Mouse (Mus musculus): ENCODE data around the gene Zbtb16. TPM values are rescaled to one million over a fixed set of nuclear protein-coding genes. Genes with fewer than 3 reads are reported as not detected.

Zbtb16 gene
- polyA plus RNA-seq, 1 experiment: not detected

DNA sequence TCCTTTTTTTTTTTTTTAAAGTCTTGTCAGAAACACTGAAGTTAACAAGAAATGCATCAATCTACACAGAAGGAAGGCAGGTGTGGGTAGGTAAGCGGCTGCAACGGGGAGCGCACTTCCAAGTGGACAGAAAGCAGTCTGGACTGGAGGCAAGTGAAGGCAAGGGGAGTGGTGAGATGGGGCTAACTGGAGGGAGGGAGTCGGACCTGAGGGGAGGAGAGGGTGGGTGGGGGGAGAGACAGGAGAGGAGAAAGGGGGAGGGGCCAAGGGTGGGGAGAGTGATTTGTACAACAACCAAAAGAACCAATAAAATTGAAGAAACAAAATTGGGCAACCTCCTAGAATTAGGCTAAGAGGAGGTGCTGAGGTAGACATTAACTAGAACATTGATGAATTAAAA, 184.0 kb downstream of the Zbtb16 start:
- Histone ChIP-seq H3K4me2 (ENCODE audit: low read depth) (no peak overlapping the region), H3ac (ENCODE audit: control insufficient read depth, insufficient read length) (no peak overlapping the region), H3K27me3 (ENCODE audit: control insufficient read depth, insufficient read depth, insufficient read length) (peaks cover 21% of the 10 kb centered on the region), H3K79me2 (ENCODE audit: control insufficient read depth, insufficient read depth) (no peaks in the 10 kb centered on the region), H3K36me3 (ENCODE audit: control insufficient read depth, insufficient read depth) (no peaks in the 10 kb centered on the region), H3K4me3 (no peak overlapping the region)
- TF ChIP-seq E2F4 (IDR thresholded peaks at IDR 0.05; ENCODE audit: insufficient read depth): no peak
- no peak for TF ChIP-seq MYOG (IDR thresholded peaks at IDR 0.05; ENCODE audit: control insufficient read depth in 1 of 3, insufficient read depth in 1 of 3, insufficient read length in 2 of 3, low read depth in 2 of 3)
- TF ChIP-seq TCF12 (IDR thresholded peaks at IDR 0.05; ENCODE audit: insufficient read depth, poor library complexity, severe bottlenecking): no peak
- TF ChIP-seq CEBPB (IDR thresholded peaks at IDR 0.05; ENCODE audit: insufficient read depth, poor library complexity, severe bottlenecking): no peak

DNA sequence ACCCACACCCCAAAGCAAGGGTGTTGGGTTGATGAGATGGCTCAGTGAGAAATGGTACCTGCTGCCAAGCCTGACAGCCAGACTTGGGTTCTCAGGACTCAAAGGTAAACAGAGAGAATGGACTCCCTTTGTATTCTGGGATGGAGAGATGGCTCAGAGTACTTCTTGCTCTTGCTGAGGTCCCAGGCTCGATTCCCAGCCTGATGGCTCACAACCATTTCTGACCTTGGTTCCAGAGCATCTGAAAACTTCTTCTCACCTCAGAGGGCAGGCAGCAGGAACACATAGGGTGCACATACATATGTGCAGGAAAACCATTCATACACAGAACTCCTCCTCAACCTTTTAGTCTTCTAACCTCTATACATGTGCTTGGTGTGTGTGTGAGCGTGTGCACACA, 185.2 kb downstream of the Zbtb16 start:
- Histone ChIP-seq H3K4me2 (ENCODE audit: low read depth) (no peak overlapping the region), H3K79me2 (ENCODE audit: control insufficient read depth, insufficient read depth) (no peaks in the 10 kb centered on the region), H3ac (ENCODE audit: control insufficient read depth, insufficient read length) (no peak overlapping the region), H3K4me3 (no peak overlapping the region), H3K36me3 (ENCODE audit: control insufficient read depth, insufficient read depth) (no peaks in the 10 kb centered on the region), H3K27me3 (ENCODE audit: control insufficient read depth, insufficient read depth, insufficient read length) (peaks cover 21% of the 10 kb centered on the region)
- TF ChIP-seq CEBPB (IDR thresholded peaks at IDR 0.05; ENCODE audit: insufficient read depth, poor library complexity, severe bottlenecking): no peak
- TF ChIP-seq E2F4 (IDR thresholded peaks at IDR 0.05; ENCODE audit: insufficient read depth): no peak
- no peak for TF ChIP-seq MAX (IDR thresholded peaks at IDR 0.05; ENCODE audit: low read depth)
- TF ChIP-seq REST (IDR thresholded peaks at IDR 0.05; ENCODE audit: insufficient read depth, insufficient read length): no peak
- no peak for TF ChIP-seq POLR2AphosphoS2 (IDR thresholded peaks at IDR 0.05; ENCODE audit: insufficient read length, low read depth)
- TF ChIP-seq TCF3 (IDR thresholded peaks at IDR 0.05; ENCODE audit: insufficient read length, low read depth): no peak
- TF ChIP-seq MYOG (IDR thresholded peaks at IDR 0.05; ENCODE audit: control insufficient read depth in 1 of 3, insufficient read depth in 1 of 3, insufficient read length in 2 of 3, low read depth in 2 of 3): no peak
- TF ChIP-seq POLR2A (IDR thresholded peaks at IDR 0.05; ENCODE audit: insufficient read length, low read depth): no peak
- TF ChIP-seq SRF (IDR thresholded peaks at IDR 0.05; ENCODE audit: control insufficient read depth, insufficient read length, low read depth): no peak
- no peak for TF ChIP-seq TCF12 (IDR thresholded peaks at IDR 0.05; ENCODE audit: insufficient read depth, poor library complexity, severe bottlenecking)
- TF ChIP-seq USF1 (IDR thresholded peaks at IDR 0.05; ENCODE audit: low read depth): no peak
- no peak for TF ChIP-seq MYOD1 (IDR thresholded peaks at IDR 0.05; ENCODE audit: control insufficient read depth in 1 of 3, insufficient read length in 2 of 3, low read depth in 2 of 3)

DNA sequence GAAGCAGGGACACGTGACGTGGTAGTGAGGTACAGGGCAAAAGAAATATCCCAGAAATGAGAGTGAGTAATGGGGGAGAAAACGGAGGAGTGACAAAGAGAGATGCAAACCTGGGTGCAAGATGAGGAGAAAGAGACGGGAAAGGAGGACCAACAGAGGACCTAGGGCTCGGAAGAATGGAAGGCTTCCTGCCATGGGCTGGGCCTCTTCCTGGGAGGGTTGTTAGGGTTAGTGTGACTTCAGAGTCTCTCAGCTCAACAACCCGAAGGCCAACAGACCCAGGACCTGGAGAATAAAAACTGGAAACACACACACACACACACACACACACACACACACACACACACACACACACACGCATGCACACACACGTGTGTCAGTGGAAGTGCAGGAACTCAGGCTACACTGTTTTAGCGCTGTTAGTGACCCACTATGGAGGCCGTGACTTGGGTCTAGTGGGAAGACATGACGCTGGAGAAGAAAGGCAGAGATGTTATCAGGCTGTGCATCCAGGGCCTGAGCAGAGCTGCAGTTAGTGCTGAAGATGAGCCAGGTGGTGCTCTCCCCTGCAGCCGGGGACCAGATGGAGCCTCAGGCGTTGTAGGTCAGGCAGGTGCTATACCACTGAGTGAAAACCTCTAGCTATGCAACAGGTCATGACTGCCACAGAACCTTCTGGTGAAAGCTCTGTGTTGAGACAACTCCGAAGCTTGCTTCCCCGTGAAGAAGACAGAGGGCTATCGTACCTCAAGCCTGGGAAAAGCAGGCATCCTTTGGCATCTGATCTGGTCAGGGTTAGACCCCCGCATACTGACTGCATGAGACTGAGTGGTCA, 186.0 kb downstream of the Zbtb16 start:
- Histone ChIP-seq H3K4me2 (ENCODE audit: low read depth) (no peak overlapping the region), H3K27me3 (ENCODE audit: control insufficient read depth, insufficient read depth, insufficient read length) (peaks cover 21% of the 10 kb centered on the region), H3K36me3 (ENCODE audit: control insufficient read depth, insufficient read depth) (no peaks in the 10 kb centered on the region), H3K79me2 (ENCODE audit: control insufficient read depth, insufficient read depth) (no peaks in the 10 kb centered on the region), H3K4me3 (no peak overlapping the region), H3ac (ENCODE audit: control insufficient read depth, insufficient read length) (no peak overlapping the region)
- TF ChIP-seq POLR2AphosphoS2 (IDR thresholded peaks at IDR 0.05; ENCODE audit: insufficient read length, low read depth): no peak
- TF ChIP-seq SRF (IDR thresholded peaks at IDR 0.05; ENCODE audit: control insufficient read depth, insufficient read length, low read depth): no peak
- no peak for TF ChIP-seq MAX (IDR thresholded peaks at IDR 0.05; ENCODE audit: low read depth)
- TF ChIP-seq CEBPB (IDR thresholded peaks at IDR 0.05; ENCODE audit: insufficient read depth, poor library complexity, severe bottlenecking): no peak
- TF ChIP-seq REST (IDR thresholded peaks at IDR 0.05; ENCODE audit: insufficient read depth, insufficient read length): no peak
- no peak for TF ChIP-seq MYOG (IDR thresholded peaks at IDR 0.05; ENCODE audit: control insufficient read depth in 1 of 3, insufficient read depth in 1 of 3, insufficient read length in 2 of 3, low read depth in 2 of 3)
- no peak for TF ChIP-seq TCF3 (IDR thresholded peaks at IDR 0.05; ENCODE audit: insufficient read length, low read depth)
- TF ChIP-seq E2F4 (IDR thresholded peaks at IDR 0.05; ENCODE audit: insufficient read depth): no peak
- TF ChIP-seq USF1 (IDR thresholded peaks at IDR 0.05; ENCODE audit: low read depth): no peak
- TF ChIP-seq MYOD1 (IDR thresholded peaks at IDR 0.05; ENCODE audit: control insufficient read depth in 1 of 3, insufficient read length in 2 of 3, low read depth in 2 of 3): no peak
- no peak for TF ChIP-seq POLR2A (IDR thresholded peaks at IDR 0.05; ENCODE audit: insufficient read length, low read depth)
- TF ChIP-seq TCF12 (IDR thresholded peaks at IDR 0.05; ENCODE audit: insufficient read depth, poor library complexity, severe bottlenecking): no peak

DNA sequence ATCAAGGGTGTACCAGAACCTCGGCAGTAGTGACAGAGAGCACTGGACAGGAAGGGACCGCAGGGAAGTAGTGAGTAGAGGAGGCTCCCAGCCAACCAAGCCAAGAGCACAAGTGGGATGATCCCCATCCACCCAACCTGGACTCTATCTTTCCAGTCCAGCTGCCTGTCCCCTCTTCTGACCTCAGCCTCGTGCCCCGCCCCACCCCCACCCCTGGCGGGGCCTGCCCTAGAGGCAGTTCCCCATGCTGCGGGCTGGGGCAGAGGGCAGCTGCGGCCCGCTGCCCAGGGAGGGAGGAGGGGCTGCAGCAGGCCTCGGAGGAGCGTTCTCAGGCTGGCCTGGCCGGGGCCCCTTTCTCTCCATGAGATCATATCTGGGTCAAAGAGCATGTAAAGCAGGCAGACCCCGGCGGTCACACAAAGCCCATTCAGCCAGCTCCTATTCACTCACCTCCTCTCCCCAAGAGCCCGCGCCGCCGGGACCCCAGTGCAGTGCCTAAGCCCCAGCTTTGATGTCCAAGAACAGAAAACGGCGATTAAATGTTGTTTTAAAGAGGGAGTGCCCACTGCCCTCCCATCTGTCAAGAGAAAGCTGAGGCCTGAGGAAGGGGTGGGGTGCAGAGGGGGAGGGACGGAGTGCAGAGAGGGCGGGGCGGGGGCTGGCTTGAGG, 186.8 kb downstream of the Zbtb16 start:
- Histone ChIP-seq H3K27me3 (ENCODE audit: control insufficient read depth, insufficient read depth, insufficient read length) (peaks cover 21% of the 10 kb centered on the region), H3K4me2 (ENCODE audit: low read depth) (no peak overlapping the region), H3K4me3 (no peak overlapping the region), H3ac (ENCODE audit: control insufficient read depth, insufficient read length) (no peak overlapping the region), H3K36me3 (ENCODE audit: control insufficient read depth, insufficient read depth) (no peaks in the 10 kb centered on the region), H3K79me2 (ENCODE audit: control insufficient read depth, insufficient read depth) (no peaks in the 10 kb centered on the region)
- TF ChIP-seq POLR2AphosphoS2 (IDR thresholded peaks at IDR 0.05; ENCODE audit: insufficient read length, low read depth): no peak
- TF ChIP-seq CEBPB (IDR thresholded peaks at IDR 0.05; ENCODE audit: insufficient read depth, poor library complexity, severe bottlenecking): no peak
- TF ChIP-seq MYOD1 (IDR thresholded peaks at IDR 0.05; ENCODE audit: control insufficient read depth in 1 of 3, insufficient read length in 2 of 3, low read depth in 2 of 3): no peak
- no peak for TF ChIP-seq USF1 (IDR thresholded peaks at IDR 0.05; ENCODE audit: low read depth)
- no peak for TF ChIP-seq MAX (IDR thresholded peaks at IDR 0.05; ENCODE audit: low read depth)
- no peak for TF ChIP-seq MYOG (IDR thresholded peaks at IDR 0.05; ENCODE audit: control insufficient read depth in 1 of 3, insufficient read depth in 1 of 3, insufficient read length in 2 of 3, low read depth in 2 of 3)
- no peak for TF ChIP-seq SRF (IDR thresholded peaks at IDR 0.05; ENCODE audit: control insufficient read depth, insufficient read length, low read depth)
- no peak for TF ChIP-seq TCF12 (IDR thresholded peaks at IDR 0.05; ENCODE audit: insufficient read depth, poor library complexity, severe bottlenecking)
- TF ChIP-seq TCF3 (IDR thresholded peaks at IDR 0.05; ENCODE audit: insufficient read length, low read depth): no peak
- no peak for TF ChIP-seq POLR2A (IDR thresholded peaks at IDR 0.05; ENCODE audit: insufficient read length, low read depth)
- TF ChIP-seq REST (IDR thresholded peaks at IDR 0.05; ENCODE audit: insufficient read depth, insufficient read length): no peak
- no peak for TF ChIP-seq E2F4 (IDR thresholded peaks at IDR 0.05; ENCODE audit: insufficient read depth)
